Mouse (Mus musculus): Measurements from ENCODE around the gene Tppp3.

The Tppp3 gene

DNA sequence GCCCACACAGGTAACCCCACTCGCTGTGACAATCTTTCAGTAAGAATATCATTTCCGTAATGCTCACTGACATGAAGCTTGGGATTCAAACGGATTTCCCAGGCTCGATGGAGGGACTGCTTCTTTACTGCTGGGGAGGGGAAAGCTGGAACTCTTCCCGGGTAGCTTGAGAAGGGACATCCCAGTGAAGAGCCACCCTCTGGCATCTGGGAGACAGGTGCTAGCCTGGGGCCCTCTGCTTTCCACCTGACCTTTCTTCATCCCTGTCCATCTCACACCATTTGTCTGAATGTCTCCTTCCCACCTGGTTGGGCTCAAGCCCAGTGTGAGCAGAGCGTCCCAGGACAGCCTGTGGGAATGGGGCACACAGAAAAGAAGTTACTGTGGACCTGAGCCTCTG, 5.1 kb downstream of the Tppp3 start:
- no peak for DNase-seq

DNA sequence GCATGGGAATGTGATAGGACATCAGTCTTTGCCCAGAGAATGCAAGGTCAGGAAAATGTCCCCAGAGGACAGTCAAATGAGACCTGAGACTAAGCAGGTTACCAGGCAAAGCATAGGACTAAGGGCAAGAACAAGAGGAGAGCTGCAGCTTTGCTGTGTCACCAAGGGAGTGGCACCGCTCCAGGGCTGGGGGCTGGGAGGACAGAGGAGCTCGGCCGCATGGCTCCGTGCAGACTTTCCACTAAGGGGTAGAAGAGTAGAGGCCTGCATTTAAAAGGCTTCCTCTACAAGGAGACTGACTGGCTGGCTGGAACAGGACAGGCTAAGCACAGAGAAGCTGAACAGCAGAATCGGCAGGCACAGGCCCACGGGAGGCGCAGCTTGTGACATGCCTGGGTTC, 6.7 kb downstream of the Tppp3 start:
- no peak for DNase-seq

DNA sequence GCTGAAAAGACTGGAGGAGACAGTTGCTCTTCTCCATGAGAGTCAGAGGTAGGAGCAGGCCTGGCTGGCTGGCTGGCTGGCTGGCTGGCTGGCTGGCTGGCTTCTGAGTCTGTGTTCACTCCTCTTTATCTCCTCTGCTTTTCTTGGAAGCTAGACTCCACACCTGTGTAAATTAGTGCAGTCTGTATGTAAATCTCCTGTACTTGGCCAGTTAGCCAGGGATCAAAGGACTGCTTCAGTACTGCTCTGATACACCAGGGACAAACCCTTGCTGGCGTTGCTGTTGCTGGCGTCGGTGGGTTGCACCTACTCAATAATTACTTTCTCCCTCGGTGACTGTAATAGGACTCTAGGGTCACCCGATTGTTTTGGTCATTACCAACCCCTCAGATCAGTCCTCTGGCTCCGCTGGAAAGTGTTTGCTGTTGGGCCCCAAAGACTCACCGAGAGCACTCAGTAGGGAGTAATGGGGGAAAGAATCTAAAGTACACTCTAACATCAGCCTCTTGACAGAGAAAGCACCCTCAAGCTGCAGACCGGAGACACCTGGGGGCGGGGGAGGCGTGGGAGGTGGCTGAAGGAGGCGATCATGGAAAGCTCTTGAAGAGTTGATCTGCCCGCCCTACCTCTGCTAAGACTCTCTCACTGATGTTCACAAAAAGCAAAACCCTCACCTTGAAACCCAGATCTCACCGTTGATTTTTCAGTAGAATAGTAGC, 10.1 kb downstream of the Tppp3 start:
- no peak for DNase-seq

DNA sequence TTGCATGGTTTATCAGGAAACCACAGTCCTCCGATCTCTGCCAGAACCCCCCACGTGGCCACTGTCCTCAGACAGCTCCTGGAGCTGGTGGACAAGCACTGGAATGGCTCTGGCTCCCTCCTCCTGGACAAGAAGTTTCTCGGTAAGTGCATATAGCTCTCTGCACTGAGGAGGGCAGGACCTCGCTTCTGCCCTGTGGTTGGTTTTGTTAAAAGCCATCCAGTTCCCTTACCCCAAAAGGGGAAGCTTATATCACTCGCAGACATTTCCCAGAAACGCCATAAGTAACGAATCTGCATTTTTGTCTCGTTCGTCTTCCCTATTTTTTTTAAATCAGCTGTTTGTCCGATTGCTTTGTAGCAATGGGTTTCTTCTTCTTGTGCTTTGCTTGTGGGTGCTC, 16.1 kb downstream of the Tppp3 start:
- no peak for DNase-seq

DNA sequence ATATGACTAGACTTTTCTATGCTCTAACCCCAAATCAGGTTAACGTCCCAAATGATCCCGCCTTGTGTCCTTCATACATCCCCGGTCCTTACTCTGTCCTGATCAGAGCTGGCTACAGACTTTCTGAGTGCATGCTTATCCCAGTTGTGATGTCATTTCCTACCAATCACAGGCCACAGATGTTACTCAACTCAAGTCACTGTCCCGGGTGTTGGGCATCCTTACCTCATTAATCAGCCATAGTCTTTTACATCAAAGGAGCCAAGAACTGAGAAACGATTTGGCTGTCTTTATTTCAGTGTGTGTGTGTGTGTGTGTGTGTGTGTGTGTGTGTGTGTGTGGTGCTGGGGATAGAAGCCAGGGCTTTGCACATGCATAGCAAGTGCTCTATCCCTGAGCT, 17.2 kb downstream of the Tppp3 start:
- DNase-seq = no peak

DNA sequence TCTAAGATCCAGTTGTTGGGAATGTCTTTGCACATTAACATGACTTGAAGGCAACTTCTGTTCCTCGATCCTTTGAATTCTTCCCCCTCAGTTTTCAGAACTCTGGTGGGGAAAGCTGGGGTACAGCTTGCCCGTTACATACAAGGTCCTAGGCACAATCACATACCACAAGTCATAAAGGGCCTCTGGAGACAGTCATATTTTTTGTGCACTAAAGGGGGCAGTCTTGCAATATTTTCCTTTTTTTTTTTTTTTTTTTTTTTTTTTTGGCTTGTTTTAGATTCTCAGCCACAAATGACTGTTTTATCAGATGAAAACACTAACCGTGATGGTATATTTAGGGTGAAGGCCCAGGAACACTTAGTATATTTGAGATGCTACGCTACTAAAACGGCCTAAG, 18.0 kb downstream of the Tppp3 start:
- no peak for DNase-seq

DNA sequence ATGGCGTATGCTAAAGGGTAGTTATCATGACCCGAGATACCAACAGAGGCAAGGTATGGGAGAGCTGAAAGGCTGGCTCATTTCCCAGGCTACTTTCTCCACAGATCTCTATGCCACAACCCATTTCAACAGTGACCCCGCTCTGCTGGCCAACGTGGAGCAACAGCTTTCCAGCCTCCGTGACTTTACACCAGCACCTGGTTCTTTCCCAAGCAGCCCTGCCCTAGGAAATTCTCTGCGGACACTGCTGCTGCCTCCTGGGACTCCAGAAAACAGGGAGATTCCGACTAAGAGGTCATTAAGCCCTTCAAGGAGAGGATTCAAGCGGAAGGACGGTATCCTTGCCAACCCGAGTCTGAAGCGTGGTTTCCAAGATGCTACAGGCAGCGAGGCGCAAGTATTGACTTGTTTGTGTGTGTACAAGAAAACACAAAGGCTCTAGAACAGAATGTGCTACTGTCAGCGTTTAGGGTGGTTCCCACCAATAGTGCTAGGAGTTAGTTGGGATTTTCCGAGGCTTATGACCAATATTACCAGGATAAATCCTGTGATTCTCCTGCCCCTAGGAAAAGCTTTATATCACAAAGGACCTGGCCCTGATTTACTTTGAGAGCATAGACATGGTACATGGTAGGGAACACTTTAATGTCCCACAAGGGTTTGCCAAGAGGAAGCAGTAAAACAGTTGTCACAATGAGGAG, 19.3 kb downstream of the Tppp3 start:
- no peak for DNase-seq

DNA sequence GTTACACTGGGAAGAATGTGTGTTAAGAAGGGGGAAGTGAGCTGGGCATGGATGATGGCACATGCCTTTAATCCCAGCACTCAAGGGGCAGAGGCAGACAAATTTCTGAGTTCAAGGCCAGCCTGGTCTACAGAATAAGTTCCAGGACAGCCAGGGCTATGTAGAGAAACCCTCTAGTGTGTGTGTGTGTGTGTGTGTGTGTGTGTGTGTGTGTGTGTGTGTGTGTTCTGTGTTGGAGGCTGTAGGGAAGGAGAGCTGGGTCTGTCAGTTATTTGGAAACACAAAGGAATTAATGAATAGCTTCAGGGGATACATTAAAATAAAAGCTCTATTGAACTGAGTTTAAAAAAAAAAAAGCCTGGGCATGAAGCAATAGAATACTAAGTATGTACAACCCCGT, 20.3 kb downstream of the Tppp3 start:
- no peak for DNase-seq

DNA sequence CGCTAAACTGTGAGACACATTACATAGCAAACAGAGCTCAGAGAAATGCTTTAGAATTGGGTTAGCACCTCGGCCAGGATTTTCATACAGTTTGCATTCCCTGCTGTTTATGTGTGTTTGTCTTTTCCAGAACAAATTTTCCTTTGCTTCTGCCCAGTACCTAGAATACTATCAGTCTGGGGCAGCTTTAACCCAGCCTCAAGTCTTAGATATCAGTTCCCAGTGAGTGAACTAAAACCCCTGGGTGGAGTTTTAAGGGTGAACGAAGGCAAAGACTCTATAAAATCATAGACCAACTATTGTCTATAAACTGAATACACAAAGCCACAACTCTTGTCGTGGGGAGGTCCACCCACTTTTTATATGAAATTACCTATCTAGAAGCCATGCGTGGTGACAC, 22.7 kb downstream of the Tppp3 start:
- no peak for DNase-seq

DNA sequence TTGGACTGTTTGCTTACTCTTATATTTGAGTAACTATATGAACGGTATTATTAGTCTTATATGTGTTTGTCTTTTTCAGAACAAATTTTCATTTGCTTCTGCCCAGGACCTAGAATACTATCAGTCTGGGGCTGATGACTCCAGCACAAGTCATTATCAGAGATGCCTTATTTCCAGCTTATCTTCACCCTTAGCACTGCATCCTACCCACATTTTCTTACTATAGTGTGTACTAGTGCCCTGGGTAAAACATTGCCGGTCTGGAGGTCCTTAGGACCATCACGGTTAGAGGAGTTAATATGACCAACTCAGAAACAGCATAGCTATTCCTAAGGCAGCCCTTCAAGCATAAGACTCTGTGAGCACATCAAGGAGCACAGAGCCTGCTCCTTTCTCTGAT, 23.1 kb downstream of the Tppp3 start:
- DNase-seq = no peak

DNA sequence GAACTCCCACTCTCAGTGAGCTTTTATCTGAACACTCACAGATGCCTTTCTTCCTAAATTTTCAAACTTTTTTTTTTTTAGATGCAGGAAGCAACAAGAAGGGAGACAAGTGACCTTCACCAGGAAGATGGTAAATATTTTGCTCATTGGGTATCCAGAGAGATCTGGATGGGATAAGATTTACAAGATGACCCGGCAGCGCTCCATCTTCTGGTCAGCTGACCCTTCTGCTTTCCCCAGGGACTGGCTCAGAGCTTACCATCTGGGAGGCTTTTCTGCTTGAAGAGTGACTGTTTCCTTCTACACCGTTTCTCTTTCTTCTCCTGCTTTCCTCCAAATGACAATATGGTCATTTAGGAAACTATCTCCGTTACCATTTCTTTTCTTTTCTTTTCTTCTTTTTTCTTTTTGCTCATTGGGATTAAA, 25.2 kb downstream of the Tppp3 start:
- DNase-seq = no peak

DNA sequence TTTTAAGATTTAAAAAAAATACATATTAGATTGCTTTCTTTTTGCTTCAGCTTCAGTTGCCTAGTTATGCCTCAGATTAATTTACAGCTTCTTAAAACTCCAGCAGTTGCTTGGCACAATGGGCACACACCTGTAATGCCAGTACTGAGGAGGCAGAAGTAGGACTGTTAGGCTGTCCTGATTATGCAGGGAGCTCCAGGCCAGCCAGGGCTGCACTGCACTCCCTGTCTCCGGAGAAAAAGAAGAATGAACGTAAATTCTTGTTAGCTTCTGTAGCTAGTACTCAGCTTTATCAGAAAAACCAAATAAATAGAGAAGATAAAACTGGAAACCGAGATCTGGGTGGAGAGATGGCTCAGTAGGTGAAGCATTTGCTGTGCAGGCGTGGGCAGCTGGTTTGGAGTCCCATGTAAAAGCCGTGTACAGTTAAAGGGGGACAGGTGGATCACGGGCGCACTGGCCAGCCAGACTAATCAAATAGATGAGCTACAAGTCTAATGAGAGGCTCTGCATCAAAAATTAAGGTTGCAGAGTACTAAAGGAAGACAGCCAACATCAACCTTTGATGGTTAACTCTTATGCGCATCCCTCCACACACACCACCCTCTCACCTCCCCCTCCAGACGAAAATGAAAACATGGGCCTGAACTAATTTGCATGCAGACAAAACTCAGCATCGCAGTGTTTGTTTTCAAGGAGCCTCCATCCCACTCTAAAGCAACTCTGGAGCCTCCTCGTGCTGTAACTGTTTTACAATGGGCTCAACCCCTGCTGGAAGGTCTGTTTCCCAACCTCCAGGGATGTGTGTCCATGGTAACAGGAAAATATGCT, 25.8 kb downstream of the Tppp3 start:
- peak; percentile 19 for DNase-seq

DNA sequence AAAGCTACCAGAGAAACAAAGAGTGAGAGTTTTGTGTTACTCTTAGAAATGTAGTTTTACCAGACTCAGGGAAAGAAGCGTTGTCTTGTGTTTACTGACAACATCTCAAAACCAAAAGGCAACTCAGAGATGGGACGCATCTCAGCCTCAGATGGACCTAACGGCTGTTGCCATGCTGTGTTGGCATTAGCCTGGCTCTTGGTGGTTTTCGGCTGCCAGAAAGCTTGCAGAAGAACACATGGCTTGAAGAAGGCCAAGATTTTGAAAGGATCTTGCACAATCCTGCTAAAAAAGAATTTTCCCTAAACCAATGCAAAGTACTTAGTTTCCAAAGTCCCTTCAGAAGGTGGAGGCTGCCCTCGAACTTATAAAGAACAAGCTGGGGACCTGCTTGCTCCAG, 28.7 kb downstream of the Tppp3 start:
- DNase-seq = no peak

DNA sequence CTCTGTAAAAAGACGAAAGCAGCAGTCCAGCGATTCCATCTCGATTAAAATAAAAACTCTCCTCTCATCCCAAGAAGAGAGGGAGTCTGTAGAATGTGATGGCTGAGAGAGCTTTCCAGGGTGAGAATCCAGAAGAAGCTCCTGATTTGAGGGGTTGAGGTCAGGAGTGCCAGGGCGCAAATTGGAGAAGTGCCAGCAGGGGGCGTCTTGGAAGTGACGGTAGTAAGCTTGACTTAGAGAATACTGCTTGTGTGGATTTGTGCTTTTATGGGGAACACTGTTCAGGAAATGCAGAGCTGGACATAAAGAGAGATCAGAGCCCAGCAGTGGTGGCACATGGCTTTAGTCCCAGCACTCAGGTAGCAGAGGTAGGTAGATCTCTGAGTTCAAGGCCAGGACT, 29.9 kb downstream of the Tppp3 start:
- DNase-seq = no peak

DNA sequence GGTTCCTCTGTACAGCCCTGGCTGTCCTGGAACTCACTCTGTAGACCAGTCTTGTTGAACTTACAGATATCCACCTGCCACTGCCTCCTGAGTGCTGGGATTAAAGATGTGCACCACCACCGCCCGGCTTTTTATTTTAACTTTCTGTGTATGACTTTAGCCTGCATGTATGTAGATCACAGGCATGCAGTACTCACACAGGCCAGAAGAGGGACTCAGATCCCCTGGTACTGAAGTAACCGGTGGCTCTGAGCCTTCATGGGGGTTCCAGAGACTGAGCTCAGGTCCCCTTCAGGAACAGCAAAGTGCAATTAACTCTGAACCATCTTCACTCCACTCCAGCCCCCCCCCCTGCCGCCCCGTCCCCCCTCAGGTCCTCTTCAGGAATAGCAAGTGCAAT, 32.5 kb downstream of the Tppp3 start:
- no peak for DNase-seq

DNA sequence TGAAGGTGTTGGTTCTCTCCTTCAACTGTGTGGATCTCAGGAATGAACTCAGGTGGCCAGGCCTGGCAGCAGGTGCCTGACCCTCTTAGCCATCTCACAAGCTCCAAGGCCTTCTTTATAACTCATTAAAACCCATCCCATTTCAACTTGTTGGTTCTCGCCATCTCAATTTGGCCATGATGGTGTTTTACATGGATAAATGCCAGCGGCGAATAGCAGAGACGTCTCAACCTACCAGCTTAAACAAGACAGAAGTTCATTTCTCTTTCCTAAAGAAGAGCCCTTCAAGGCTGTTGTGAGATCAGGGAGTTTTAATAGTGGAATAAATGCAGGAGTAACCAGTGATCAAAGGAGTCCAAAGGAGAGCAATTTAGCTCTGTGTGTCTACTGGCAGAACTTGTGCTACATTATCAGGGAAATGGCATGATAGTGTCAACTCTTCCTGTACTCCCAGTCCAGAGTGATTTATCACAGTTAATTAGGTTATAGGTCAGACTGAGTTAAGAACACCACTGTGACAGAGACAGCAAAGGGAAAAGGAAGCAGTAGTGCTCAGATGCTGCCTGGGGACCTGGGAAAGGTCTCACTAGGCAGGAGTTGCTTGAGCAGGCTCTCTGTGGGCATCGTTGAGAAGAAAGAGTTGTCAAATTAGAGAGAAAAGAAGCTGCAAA, 34.1 kb downstream of the Tppp3 start:
- no peak for DNase-seq

DNA sequence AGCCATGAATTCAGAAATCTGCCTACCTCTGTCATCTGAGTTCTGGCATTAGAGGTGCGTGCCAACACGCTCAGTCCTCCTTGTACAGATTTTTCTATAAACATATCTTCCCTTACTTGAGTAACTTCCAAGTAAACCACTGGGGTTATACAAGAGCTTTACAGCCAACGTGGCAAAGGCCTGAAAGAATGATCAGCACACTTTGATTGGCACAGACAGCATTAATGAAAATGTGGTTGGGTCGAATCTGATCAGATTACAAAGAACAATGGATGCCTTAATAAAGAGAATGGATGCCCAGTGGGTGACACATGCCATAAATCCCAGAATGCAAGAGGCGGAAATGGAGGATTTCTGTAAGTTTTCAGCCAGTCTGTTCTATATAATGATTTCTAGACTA, 35.1 kb downstream of the Tppp3 start:
- DNase-seq = no peak

DNA sequence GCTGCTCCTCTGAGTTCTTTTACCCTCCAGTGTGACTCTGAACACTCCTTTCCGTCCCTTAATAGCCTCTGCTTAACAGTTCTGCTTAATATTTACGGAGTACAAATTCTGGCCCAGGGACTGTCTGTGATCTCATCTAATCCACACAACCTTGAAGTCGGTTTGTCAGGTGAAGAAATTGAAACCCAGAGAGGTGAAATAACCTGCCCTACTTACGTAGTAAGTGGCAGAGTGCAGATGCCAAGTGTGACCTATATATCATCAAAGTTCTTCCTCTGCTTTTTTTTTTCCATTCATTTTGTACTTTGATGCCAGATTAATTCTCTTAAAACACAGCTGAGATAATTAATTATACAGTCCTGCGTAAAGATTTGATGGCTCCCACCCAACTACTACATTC, 37.2 kb downstream of the Tppp3 start:
- no peak for DNase-seq

DNA sequence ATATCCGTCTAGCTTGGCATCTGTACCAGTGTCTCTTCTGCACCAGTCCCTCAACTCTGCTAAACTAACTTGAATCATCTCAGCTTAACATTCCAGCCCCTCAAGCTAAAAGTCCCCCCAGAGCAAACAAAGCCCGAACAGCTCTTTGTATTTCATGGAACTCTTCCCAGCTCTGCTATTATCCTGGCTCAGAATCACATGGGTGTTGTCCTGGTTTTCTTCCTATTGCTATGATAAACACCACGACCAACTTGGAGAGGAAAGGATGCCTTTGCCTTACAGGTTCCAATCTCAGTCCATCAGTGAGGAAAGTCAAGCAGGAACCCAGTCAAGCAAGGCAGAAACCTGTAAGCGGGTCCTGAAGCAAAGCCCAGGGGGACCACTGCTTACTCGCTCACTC, 37.8 kb downstream of the Tppp3 start:
- no peak for DNase-seq

DNA sequence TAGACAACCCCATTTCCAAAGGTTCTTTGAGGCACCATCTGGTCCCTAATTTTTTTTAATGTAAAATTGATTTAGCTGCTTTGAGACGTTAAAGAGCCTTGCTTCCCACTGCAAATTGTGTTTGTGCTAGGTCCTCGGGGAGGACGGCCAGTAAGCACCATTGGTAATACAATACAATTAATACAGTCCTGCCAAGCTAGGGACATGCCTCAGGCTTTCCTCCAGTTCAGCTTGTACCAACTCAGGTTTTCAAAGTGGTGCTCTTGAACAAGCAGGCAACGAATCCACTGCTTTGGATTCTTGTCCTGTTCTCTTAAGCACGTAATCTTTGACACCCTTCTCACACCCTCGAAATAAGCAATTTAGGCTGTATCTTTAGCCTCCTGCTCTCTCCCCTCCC, 38.3 kb downstream of the Tppp3 start:
- DNase-seq = no peak

DNA sequence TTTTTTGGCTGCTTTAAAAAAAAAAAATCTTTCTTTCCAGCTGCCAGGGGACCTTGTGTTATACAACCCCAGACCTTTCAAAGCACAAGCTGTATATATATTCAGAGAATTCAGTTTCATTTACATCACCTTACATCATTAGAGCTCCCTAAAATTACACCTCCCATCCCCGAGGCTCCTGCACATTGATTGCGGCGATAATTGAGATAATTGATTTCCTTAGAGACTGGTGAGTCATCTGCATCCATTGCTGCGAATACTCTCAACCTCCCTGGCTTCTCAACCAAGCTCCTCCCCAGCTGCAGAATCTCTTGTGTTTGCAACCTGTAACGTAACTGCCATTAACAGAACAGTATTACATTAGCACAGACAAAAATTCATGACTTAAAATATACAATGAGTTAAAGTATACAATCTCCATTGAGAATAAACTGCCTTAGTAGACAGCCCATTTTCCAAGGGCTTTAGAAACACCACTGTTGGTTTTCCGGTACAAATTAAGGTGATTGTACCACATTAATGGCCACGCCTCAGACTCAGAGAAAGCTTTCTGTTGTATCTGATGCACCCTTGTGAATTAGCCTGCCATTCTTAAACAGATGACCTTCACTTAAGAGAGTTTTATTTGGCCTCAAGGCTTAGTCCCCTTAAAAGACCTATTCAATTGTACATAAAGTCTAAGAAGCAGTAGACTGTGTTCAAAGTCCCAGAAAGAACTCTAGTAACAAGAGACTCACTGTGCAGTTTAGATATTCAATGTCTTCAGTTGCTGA, 39.4 kb downstream of the Tppp3 start:
- DNase-seq = no peak

DNA sequence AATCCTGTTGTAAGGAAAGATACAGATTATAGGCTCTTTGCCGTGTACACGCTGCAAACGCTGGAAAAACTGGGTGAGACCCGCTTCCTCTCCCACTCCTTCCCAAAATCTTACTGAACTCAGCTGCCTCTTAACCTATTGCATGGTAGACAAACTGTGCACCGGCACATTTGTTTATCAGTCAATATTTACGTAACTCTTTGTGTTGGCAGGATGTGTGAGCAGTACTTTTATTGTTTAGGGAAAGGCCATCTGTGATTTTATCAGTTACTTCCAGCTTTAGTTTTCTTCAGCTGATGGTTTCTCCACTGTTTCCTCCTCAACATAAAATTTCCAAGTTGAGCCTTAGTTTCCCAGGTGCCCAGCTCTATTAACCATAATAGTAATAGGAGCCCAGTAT, 44.4 kb downstream of the Tppp3 start:
- no peak for DNase-seq

DNA sequence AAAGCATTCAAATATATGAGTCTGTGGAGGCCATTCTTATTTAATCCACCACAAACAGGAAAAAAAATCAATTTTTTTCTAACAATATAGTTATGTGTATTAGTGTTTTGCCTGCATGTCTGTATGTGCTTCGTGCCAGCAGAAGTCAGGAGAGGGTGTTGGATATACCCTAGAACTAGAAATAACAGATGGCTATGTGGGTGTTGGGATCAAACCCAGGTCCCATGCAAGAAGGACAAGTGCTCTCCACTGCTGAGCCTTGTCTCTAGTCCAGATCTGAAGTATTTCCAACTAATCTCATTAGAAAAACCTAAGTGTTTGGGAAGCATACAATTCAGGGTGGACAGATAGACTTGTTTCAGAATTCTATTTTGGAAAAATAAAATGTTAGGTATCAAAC, 49.3 kb downstream of the Tppp3 start:
- DNase-seq = no peak

Measured in right cerebral cortex, postnatal 25 days (tissue).